Mouse (Mus musculus) embryonic fibroblast, embryonic 13.5 days (primary cell): ENCODE data around the gene Tox3.

Experiments
- CTCF ChIP-seq: IDR thresholded peaks from 2 replicates; pipeline ENCODE4 v1.5.1; 2011; ENCODE audit warnings: mild to moderate bottlenecking, control low read depth, low read length, moderate library complexity, borderline replicate concordance; ENCODE audit not compliant: insufficient read depth
- POLR2A ChIP-seq: IDR thresholded peaks from 2 replicates; pipeline ENCODE4 v1.6.1; 2011; ENCODE audit warnings: low read depth, mild to moderate bottlenecking, control low read depth, low read length, moderate library complexity

DNA sequence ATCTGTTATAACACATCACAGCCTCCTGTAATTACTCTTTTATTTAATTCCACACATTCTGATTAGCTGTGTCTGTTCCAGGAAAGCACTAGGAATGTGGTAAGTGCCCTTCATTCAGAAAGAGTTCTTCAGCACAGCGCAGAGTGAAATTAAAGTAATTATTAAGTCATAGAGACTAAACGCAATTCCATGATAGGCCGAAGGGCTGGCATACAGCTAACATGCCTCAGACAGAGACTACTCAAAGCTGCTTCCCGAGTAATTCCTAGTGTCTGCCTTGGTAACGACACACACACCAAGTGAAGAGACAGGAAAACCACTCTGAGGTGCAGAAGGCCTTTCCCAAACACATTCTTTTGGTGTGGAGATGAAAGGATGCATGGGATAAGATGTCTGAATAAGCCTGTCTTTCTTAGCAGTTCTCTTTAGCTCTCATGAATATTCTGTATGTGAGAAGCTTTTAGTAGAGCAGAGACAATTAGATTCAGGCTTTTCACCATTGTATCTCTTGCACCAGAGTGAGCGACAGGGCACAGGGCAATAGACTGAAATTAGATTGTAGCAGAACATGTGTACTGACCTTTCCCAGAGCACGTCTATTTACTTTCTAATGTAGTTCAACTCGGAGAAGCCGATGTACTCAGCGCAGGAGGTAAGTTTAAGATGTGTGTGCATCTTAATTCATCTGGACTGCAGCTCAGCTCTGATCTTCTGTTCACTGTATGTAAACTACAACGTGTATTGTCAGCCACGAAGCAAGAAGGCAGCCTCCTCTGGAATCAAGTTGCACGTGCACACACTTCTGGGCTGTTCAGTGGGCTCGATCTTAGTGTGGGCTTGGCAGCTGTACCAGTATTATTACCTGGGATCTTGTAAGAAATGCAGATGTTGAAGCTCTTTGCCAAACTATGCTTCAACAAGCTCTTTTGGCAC lies 138.8 kb downstream of the Tox3 start:
- TF ChIP-seq POLR2A, result no peak
- no peak for TF ChIP-seq CTCF
